Mouse (Mus musculus) B cell, adult 2 months (primary cell): Measurements from ENCODE around the gene Zfp69.

Experiments
- DNase-seq, 2 experiments: peaks; one replicate each; pipeline ENCODE4 v3.0.0; 2022

The Zfp69 gene

DNA sequence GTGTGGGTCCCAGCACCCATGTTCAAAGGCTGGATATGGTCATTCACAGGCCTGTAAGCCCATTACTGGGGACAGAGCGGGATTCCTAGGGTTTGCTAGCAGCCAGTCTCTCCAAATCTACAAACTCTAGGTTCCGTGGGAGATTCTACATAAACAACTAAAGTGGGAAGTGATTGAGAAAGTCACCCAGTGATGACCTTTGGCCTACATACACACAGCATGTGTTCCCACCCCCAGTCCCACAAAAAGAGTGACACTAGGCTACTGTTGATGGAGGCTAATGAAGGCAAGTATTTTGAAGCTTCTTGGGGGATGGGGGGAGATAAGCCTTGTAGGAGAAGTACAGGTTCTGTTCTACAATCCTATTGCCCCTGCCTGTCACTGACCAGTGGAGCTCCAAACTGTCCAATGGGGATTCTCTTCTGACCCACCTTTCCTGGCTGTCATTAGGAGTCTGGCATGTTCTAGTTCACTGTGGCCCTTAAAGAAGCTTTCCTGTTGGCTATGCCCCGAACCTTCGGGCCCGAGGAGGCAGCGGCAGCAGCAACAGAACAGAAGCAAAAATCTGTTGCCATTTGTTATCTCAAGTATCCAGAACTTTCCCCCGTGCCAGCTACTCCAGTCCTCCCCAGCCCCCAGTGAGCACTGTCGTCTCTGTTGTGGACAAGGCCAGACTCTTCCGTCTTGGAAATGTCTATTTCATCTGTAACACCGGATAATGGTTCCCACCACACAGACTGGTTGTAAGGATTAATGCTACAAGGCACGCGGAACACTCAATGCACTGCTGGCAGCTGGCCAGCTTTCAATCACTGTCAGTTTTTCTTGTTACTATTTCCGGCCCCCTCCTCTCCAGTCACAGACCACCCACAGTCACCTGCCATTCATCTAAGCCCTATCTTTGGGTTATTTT is 66.0 kb downstream of the Zfp69 start:
- no peak for DNase-seq

DNA sequence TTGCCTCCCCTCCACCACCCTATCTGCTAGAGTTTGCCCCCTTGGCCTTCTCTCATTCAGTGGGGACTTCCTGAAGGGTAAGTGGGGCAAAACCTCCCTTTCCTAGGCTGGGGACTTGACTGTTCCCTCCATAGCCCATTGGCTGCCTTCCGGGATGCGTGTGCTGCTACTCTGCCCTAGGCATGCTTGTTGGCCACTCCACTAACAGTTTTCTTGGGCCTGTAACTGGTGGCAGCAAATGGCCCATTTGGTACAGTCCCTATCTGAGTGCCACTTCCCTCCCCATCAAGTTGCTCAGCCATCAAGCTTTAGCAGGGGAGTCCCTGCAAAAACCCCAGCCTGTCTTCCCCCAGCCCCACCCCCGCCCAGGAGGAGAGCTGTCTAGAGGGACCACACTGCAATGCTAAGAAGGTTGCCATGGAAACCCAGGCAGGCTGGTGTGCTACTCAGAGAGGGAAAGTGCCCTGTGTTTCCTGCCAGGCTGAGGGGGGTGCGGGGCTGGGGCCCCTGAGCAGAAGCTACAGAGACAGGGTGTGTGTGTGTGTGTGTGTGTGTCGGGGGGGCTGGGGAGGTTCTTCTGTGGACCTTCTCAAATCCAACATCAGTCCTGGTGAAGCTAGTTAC is 69.4 kb downstream of the Zfp69 start:
- DNase-seq = no peak

- DNase-seq = no peak
These were observed 70.6 kb downstream of the Zfp69 start for GRCm38 (mm10) chr4:120880731-120881432.
